Mouse (Mus musculus) adrenal gland, postnatal 10 days (tissue): ENCODE results near the gene Chchd1. TPM values are rescaled to one million over a fixed set of nuclear protein-coding genes. Genes with fewer than 3 reads are reported as not detected.
A peak's percentile ranks its signal among the peaks of the same experiment; 100 is the strongest.

Experiments used
- DNase-seq: peaks from one replicate; pipeline ENCODE4 v3.0.0; 2021; ENCODE audit warnings: mixed read lengths
- microRNA-seq: library from miRNA; unstranded; fragments of <30 nt; microRNA quantifications from one replicate; pipeline ENCODE4 v1.2.0, GENCODE M21; 2021
- total RNA-seq, 2 experiments: library from RNA; stranded (reverse); gene quantifications; 2 replicates each; pipeline ENCODE4 v1.2.3; 2021

Chchd1 gene
- total RNA-seq, 2 experiments from 2014 or later, result 91.8 to 96.3 TPM

DNA sequence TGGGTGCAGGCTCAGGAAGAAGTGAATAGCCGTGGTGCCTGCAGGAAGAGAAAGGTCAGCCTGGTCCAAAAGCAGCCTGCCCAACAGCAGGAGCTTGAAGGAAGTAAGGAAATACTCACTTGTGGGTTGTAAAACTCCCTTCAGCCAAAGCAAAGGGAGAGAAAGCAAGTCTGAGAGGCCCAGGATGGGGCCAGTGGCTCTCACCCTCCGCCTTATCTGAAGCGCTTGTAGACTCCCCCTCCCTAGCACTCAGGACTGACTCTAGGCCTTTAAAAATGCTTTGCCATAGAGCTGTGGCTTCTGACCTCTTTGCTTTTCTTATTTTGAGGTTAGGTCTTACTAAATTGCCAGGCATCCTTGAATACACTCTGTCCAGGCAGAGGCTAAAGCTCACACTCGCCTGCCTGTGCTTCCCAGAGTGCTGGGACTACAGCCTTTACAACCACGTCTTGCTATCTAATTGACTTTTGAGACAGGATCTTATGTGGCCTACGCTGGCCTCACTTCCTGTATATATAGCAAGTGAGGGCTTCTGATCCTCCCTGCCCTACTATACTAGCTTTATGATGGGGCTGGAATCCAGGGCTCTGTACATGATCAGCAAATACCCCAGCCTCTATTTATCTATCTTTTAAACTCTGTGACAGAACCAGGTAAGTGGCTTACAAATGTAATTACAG, 23.0 kb downstream of the Chchd1 start:
- no peak for DNase-seq

GRCm38 (mm10) chr14:20729871-20730270, 27.1 kb downstream of the Chchd1 start:
- no peak for DNase-seq

- no peak for DNase-seq
These were observed 28.2 kb downstream of the Chchd1 start for GRCm38 (mm10) chr14:20730853-20731602.

- no peak for DNase-seq
These were observed 30.5 kb downstream of the Chchd1 start for GRCm38 (mm10) chr14:20733041-20733951.

- peak; percentile 93 for DNase-seq
These were observed 31.4 kb downstream of the Chchd1 start, which contains the start of gene Ndst2 for GRCm38 (mm10) chr14:20733952-20734774. Gene Ndst2, minus strand, starts transcription at chr14:20734562.

DNA sequence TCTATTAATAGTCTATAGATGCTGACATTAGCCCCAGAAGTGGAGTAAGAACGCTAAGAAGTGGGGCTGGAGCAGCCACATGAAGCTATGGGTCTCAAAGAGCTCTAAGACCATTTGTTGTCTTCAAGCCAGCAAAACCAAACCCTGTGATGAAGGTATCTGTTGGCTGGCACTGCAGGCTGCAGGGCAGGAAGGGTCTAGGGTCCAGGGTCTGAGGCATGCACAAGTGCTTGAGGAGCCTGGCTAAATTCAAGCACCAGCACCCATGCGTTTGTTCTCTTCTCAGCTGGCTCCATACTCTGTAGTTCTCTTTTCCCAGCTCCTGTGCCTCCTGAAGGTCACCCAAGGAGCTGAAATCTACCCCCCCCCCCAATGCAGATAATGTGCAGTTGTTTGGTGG, 32.2 kb downstream of the Chchd1 start:
- no peak for DNase-seq

- no peak for DNase-seq
These were observed 33.1 kb downstream of the Chchd1 start for GRCm38 (mm10) chr14:20735892-20736390.

DNA sequence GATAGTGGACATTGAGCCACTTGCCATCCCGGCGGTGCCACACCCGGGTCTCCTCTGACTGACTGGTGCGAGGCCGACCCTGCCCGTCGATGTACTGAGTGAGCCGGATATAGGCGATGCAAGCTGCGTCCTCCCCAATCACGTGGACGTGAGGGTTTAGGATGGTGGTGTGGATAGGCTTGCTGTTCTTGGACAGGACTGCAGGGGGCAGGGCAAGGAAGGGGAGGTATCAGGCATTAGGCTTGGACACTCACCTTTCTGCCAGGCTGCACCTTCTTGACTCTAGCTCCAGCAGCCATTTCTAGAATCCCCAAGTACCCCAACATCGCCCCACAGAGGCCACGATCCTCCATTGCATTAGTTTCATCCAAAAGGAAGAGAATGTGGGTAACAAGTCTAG, 34.5 kb downstream of the Chchd1 start:
- DNase-seq, result peak; percentile 67

DNA sequence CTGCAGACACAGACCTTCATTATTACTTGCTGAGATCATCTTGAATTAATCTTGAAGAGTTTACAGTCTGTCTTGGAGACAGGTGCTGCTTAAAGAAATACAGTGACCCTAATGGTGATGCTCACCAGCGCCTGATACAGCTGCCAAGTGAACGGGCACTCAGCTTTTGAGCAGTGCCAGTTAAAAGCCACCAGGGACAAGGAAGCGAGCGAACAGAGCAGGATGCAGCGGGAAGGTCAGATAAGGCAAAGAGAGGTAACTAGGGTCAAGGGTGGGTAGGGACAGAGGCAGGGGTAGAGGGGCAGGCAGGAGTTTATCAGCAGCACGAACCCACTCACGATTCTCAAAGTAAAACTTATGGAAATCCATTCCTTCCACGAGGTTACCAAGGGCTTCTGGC, 35.7 kb downstream of the Chchd1 start:
- DNase-seq, result no peak

- no peak for DNase-seq
These were observed 38.5 kb downstream of the Chchd1 start for GRCm38 (mm10) chr14:20741301-20741700.

DNA sequence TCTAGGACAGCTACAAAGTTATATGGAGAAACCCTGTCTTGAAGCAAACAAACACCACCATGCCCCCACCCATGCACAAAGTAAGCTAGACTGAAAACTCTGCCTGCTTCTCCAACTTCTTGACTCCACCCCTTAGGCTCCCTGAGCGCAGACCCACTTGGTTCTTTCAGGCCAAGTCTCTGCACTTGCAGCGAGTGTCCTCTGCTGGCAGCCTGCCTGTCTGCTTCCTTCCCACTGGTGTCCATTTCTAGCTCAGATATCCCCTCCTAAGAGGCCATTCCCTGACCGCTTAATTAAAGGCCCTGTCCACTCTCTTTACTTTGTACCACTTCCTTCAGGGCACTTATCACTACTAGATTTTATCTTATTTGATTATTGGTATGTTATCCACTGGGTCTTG, 40.8 kb downstream of the Chchd1 start:
- DNase-seq, result no peak

- DNase-seq, result no peak
These were observed 44.1 kb downstream of the Chchd1 start for GRCm38 (mm10) chr14:20746935-20747334.

DNA sequence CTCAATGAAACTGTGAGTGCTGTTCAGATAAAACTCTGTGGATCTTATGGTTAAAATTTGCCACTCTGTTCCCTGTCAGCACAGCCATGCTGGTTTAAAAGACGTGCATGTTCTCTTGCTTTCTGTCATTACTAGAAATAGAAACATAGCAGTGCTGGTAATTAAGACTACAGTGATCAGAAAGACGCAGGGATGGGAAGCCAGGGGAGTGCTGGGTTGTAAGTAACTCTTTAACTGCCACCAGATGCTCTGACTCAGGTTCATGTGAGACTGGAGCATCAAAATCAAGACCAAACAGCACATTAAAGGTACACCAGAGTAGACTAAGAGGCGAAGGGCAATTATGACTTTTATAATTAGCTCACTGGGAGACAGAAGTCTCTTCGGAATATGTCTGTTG, 45.6 kb downstream of the Chchd1 start:
- DNase-seq, result no peak

DNA sequence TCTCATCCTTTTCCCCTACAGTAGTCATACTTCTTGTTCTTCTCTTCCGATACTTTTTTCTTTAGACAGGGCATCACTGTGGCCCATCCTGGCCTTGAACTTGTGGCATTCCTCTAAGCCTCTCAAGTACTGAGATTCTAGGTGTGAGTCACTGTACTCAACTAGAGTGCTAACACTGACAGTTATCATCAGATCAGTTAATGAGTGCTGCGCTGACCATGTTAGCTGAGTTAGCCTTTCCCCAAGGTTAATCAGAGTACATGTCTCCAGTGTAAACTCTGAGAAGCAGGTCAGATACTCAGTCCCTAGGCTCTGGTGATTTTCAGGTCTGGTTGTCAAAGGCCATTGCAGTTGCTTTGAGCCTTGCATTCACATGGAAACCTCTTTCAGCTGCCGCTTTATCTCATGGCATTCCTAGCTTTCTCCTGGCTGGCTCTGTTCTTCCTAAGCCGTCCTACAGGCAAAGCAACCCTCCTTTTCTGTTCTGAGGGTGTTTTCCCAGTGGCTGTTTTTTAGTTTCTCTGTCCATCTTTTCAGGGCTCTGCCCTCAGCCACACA, 46.8 kb downstream of the Chchd1 start:
- DNase-seq, result no peak

- DNase-seq, result no peak
These were observed 47.7 kb downstream of the Chchd1 start for GRCm38 (mm10) chr14:20750503-20750902.

DNA sequence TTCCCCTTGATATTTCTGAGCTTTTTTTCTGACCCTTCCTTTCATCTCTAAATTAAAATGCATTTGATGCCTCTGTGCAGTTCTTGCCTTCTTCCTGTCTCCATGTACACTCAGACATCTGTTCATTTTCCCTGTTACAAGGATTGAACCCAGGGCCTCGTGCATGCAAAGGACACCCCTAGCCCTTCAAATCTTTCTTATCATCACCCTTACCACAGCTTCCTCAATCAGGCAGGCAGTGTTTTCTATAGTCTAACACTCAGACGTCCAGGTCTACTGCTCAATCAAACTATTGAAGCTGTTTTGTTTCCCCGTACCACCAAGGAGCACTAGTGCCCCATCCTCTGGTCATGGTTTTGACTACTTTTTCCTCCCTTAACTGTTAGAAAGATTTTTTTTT, 51.0 kb downstream of the Chchd1 start:
- DNase-seq, result no peak

Small RNA genes within 50 kb of the gene (microRNA-seq; reads per million reads assigned to microRNA genes)
- 1.4 reads per million for gene Mir6946

Other genes with a start within 250 kb of the Chchd1 start
- gene Anxa7, start 222.9 kb upstream of the Chchd1 start, total RNA-seq, result 10 to 100 TPM; 60.7 to 67.2 TPM
- gene Mss51, start 206.1 kb upstream of the Chchd1 start, total RNA-seq, result 1 to 10 TPM; 2.3 to 3.0 TPM
- gene Ppp3cb, start 156.4 kb upstream of the Chchd1 start, total RNA-seq, result 10 to 100 TPM; 65.9 to 86.4 TPM
- gene Usp54, start 61.9 kb upstream of the Chchd1 start, total RNA-seq, result 10 to 100 TPM; 12.6 to 13.1 TPM
- 10 to 100 TPM; 27.5 to 61.9 TPM for gene Myoz1, start 46.5 kb upstream of the Chchd1 start, total RNA-seq
- 10 to 100 TPM in 1 of 2 experiments, 1 to 10 TPM in 1; 5.8 to 14.5 TPM for gene Synpo2l, start 34.7 kb upstream of the Chchd1 start, total RNA-seq
- 100 to 1,000 TPM; 120 to 130 TPM for gene Sec24c, start 28.7 kb upstream of the Chchd1 start, total RNA-seq
- gene Fut11, start 8.0 kb upstream of the Chchd1 start, total RNA-seq, result 10 to 100 TPM; 16.3 to 18.6 TPM
- 100 to 1,000 TPM in 1 of 2 experiments, 10 to 100 TPM in 1; 83.7 to 104 TPM for gene Zswim8, start 4.5 kb downstream of the Chchd1 start, total RNA-seq
- gene Ndst2, start 31.6 kb downstream of the Chchd1 start, total RNA-seq, result 10 to 100 TPM; 24.1 to 32.7 TPM
- gene Camk2g, start 91.1 kb downstream of the Chchd1 start, total RNA-seq, result 10 to 100 TPM; 35.1 to 57.4 TPM
- 10 to 100 TPM; 19.3 to 39.8 TPM for gene Plau, start 133.7 kb downstream of the Chchd1 start, total RNA-seq
- gene Vcl, start 226.4 kb downstream of the Chchd1 start, total RNA-seq, result 10 to 100 TPM; 76.6 to 82.1 TPM